Mouse (Mus musculus): Measurements from ENCODE around the gene Ear14.
"Not testable (repeated sequence)": the region's sequence is repeated elsewhere in the genome, so short reads cannot be mapped to it uniquely, and the experiment has no call there.

Ear14 gene

DNA sequence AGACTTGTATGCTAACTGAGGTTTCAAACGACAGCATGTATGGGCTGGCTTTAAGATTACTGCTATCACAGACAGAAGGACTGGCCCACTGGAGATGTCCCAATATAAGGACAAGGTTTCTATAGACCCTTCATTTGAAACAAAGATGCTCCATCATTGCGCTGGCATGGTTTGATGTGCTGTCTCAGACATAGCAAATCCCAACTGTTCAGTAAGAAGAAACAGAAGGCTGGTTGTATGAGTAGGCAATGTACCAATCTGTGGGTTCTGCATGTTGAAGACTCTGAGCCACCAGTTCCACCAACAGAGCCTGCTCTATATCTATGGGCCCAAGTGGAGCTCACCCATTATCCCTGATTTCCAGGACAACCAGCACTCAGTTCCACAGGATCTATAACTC, at the start of gene Ear14:
Gene Ear14 (plus strand): TSS at position 277 of the 400 bp plus-strand sequence.
- in situ Hi-C loops (cut with MboI; ENCODE audit: unreplicated experiment in 2 of 2), result no loop called here

DNA sequence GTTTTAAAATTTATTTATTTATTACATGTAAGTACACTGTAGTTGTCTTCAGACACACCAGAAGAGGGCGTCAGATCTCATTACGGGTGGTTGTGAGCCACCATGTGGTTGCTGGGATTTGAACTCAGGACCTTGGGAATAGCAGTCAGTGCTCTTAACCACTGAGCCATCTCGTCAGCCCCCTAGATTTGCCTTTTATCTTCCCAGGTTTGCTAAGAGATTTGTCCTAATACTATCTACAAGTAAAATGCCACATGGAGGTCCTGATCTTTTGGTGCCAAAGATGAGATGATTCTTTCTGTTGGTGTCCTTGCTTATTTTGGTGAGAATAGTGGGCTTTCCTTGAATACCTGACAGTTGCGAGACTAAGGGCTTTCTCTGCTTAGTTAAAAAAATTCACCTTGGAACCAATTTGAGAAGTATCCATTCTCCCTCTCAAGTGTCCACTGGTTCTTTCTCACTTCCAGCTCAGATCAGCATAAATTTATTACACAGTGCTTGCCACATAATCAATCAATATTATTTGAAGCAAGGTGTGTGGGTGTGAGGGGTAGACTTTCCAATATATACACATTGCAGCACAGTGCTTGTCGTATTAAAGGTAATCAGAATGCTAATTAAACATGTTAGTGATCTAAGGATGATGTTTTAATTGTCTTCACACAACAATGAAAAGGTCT, 47.0 kb upstream of the Ear14 start:
- in situ Hi-C loops (cut with MboI; ENCODE audit: unreplicated experiment in 2 of 2), result no loop called here

DNA sequence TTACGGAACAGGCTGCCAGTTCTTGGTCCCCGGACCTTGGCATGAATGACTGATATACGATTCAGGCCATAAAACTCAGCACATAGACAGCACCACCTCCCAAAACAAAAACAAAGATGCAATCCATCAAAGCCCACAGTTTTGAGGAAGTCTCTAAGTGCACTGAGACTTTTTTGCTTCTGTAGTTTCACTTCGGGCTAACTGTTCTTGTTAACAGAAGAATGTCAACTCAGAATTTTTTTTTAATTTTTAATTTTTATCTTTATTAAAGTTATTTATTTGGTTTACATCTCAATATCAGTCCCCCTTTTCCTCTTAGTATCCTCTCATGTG, 46.5 kb upstream of the Ear14 start:
- in situ Hi-C loops (cut with MboI; ENCODE audit: unreplicated experiment in 2 of 2), result no loop called here

DNA sequence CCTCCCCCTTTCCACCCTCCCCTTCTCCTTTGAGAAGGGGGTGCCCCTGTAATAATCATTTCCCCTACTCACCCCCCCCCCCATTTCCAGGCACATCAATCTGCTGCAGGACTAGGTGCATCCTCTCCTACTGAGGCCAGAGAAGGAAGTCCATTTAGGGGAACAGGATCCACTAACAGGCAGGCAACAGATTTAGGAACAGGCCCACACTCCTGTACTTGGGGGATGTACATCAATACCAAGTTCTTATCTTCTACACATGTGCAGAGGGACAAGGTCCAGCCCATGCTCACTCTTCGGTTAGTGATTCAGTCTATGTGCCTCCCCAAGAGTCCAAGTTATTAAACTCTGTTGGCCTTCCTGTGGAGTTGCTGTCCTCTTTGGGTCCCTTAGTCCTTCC, 46.1 kb upstream of the Ear14 start:
- in situ Hi-C loops (cut with MboI; ENCODE audit: unreplicated experiment in 2 of 2), result no loop called here

DNA sequence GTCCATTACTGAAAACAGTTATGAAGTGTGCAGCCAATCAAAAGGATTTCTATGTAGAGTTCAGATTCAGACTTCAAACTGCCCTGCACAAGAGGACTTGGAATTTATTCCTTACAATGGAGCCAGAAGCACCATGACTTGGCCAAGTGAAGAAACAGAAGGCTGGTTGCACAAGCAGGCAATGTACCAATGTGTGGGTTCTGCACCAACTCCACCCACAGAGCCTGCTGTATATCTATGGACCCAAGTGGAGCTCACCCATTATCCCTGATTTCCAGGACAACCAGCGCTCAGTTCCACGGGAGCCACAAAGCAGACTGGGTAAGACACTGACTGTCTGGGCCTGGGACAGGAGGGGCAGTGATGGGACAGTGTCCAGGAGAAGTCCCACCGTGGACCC, 41.2 kb upstream of the Ear14 start, which contains the start of gene Rnase2b:
Gene Rnase2b (plus strand): TSS at position 285 of the 400 bp plus-strand sequence.
- in situ Hi-C loops (cut with MboI; ENCODE audit: unreplicated experiment in 2 of 2), result not testable (repeated sequence)

DNA sequence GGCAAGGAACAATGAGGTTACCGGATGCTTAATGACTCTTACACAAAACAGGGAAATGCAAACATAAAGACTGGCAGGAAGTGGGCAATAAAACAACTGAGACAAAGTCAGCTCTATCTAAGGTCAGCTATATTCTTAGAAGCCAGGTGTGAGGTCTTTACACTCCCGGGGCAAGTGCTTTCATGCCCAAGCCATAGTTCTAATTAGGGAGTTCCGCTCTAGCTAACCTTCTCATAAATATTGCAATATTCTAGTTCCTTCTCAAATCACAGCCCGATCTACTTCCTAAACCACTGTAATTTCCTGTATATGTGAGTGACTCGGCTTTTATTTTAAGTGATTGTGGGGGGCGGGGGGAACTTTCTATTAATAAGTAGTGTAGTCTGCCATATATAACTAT, 39.9 kb upstream of the Ear14 start:
- in situ Hi-C loops (cut with MboI; ENCODE audit: unreplicated experiment in 2 of 2), result not testable (repeated sequence)

DNA sequence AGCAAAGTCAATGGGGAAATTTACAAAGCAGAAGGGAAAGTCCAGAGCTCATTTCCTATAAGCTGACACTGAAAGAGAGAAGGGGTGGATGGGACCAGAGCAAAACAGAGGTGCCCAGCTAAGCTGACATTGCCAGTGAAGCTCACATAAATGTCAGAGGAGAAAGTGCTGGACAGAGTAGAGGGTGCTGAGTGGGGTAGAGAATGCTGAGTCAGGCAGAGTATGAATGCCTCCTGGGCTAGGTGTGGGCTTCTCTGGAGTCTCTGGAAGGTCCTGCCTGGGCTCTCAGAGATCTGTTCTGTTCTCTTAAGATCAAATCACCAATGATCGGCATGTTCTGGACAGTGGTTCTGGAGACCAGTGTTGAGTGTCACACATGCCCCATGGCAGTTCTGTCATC, 37.8 kb upstream of the Ear14 start:
- in situ Hi-C loops (cut with MboI; ENCODE audit: unreplicated experiment in 2 of 2), result no loop called here

DNA sequence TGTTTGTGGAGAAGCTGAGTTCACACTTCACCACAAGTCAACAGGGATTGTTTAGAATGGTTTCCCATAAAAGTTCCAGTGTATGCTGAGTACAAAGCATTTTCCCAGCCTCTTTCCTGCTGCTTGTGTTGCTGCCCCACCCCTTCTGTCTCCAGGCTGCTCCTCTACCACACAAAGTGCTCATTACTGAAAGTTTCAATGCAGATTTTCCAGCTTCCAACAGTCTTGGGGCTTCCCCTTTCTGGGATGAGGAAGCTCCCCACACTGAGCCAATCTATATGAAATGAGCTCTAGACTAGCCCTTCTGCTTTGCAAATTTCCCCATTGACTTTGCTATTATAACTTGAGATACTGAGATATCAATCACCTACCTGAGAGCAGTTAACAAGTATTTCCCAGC, 37.1 kb upstream of the Ear14 start:
- in situ Hi-C loops (cut with MboI; ENCODE audit: unreplicated experiment in 2 of 2), result no loop called here

DNA sequence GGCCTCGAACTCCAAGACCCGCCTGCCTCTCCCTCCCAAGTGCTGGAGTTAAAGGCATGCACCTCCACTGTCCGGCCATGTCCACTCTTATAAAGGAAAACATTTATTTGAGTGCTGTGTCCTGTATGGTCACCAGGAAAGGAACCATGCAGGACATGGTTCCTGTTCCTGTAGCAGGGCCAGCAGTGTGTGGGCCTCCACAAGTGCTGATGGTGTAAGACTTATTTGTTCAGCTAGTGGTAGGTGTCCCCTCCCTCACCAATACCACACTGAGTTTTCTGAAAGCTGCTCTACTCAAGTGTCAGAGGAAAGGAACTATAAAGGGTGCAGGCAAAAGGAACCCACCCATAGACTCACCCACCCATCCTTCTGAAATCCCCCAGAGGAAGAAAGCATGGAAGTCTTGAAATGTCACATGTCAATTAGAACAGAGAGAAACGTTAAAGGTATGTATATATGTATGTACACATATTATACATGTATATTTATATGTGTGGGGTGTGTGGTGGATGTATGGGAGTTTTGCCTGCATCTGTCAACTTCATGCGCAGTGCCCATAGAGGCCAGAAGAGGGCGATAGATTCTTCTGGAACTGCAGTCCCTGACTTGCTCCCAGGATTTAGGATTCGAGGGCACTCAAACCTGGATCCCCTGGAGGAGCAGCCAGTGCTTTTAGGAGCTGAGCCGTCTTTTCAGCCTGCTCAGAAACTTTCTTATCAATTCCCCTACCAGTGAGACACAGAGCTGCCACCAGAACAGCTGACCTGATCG, 30.9 kb upstream of the Ear14 start:
- in situ Hi-C loops (cut with MboI; ENCODE audit: unreplicated experiment in 2 of 2), result loop anchor here in 1 of 2 experiments (10.0 kb wide), 1 partner anchor 67 kb away; no protein-coding TSS in a partner anchor

DNA sequence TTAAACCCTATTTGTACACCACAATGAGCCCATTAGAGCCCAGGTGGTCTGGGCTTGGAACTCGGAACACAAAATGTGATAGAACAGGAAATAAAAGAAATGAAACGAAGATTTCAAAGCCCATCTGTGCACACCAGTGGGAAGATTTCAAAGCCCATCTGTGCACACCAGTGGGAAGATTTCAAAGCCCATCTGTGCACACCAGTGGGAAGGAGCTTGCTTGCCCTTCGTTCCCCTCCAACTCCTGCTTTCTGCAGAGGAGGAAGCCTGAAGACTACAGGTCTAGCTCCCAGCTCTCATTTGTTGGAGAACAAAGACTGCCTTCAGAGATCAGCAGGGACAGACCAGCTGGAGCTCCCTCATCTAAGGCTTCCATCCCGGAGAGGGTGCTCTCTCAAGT, 30.2 kb upstream of the Ear14 start:
- in situ Hi-C loops (cut with MboI; ENCODE audit: unreplicated experiment in 2 of 2), result loop anchor here in 1 of 2 experiments (10.0 kb wide), 1 partner anchor 68 kb away; no protein-coding TSS in a partner anchor

DNA sequence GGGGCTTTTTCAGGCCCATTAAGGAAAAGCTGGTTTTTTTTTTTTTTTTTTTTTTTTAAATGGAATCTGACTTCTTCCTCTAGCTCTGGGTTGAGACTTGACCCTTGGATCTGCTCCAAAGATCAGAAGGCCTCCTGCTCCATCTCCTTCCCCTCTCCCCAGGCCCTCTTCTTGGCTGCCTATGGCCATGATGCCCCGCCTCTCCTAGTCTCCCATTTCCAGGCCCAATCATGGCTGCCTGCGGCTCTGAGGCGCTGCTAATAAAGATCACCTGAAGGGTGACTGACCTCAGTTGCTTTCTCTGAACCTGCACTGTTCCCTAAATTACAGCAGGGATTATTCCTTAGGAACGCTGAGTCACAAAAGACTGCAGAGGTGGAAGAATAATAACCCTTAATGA, 29.3 kb upstream of the Ear14 start:
- in situ Hi-C loops (cut with MboI; ENCODE audit: unreplicated experiment in 2 of 2), result loop anchor here in 1 of 2 experiments (10.0 kb wide), 1 partner anchor 69 kb away; no protein-coding TSS in a partner anchor

DNA sequence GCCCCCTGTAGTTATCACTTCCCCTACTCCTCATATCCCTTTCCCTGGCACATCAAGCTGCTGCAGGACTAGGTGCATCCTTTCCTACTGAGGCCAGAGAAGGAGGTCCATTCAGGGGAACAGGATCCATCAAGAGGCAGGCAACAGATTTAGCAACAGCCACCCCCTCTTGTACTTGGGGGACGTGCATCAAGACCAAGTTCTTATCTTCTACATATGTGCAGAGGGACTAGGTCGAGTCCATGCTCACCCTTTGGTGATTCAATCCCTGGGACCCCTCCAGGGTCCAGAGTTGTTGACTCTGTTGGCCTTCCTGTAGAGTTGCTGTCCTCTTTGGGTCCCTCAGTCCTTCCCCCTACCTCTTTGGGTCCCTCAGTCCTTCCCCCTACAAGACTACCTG, 22.1 kb upstream of the Ear14 start:
- in situ Hi-C loops (cut with MboI; ENCODE audit: unreplicated experiment in 2 of 2), result loop anchor here in 1 of 2 experiments (5.0 kb wide), 1 partner anchor 81 kb away; no protein-coding TSS in a partner anchor

DNA sequence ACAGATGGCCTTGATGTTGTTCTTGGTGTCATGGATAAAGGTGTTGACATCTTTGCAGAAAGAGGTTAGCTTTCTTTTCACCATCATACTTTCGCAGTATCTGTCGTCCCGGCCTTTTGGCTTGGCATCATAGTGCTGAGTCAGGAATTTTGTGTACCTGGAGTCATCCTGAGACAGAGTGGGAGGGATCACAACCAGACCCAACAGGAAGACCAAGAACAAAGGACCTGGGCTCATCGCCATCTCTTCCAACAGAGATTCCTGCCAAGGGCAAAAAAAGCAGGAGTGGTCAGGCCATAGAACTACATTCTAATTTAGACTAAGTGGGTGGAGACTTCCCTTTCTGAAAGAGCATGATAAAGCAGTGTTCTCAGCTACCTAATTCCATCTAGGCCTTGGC, 7.5 kb upstream of the Ear14 start:
- in situ Hi-C loops (cut with MboI; ENCODE audit: unreplicated experiment in 2 of 2), result no loop called here

DNA sequence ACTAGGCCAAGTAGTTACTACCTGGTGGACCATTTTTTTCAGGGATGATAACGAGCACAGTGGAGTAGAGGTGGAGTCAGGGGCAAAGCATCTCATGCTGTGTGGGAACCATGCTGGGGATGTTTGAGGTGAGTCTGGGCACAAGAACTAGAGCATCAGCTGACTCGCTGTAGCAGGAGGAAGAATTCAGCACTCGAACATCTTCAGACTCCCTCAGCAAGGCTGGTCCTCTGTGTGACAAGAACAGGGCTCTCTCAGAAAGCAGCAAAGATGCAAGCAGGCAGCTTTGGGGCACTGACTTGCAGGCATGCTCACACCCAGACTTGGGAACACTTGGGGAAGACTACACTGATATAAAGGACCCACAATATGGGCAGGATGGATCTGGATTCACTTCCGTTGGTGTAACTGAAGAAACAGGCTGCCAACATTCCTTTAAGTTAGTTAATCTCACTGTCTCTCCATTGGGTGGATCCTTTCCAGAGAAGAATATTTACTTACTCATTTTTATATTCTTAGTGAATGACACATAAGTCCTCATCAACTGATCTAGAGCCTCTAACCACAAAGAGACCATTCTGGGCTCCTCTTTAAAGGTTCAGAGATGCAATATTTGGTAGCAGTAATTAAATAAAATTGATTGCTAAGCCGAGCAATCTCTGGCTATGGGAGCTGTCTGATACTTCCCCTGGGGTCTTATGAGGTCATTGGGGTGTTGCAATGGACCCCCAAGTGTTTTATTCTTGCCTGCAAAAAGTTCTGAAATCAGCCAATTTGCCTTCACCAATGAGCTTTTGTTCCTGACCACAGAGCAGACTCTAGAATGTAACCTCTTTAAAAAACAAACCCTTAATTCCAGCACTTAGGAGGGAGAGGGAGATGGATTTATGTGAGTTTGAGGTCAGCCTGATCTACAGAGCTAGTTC, 3.8 kb upstream of the Ear14 start, which contains the start of gene Ang2:
Gene Ang2 (minus strand): TSS at position 51 of the 926 bp plus-strand sequence.
- in situ Hi-C loops (cut with MboI; ENCODE audit: unreplicated experiment in 2 of 2), result no loop called here

DNA sequence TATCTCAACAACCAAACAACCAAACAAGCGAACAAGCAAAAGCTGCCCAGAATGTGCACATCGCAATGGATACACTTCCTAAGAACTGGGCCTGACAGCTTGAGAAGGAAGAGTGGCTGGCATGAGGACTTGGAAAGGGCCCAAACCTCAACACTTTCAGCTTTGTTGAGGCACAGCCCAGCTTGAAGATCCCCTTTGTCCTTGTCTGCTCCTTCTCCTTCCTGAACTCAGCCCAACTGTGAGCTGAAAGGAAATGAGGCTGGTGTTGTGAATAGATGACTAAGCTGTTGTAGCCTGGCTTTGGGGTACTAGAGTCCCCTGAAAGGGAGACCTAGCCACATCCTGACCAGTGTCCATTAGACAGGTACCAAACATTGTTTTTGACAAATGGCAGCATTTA, 3.1 kb upstream of the Ear14 start:
- in situ Hi-C loops (cut with MboI; ENCODE audit: unreplicated experiment in 2 of 2), result no loop called here

DNA sequence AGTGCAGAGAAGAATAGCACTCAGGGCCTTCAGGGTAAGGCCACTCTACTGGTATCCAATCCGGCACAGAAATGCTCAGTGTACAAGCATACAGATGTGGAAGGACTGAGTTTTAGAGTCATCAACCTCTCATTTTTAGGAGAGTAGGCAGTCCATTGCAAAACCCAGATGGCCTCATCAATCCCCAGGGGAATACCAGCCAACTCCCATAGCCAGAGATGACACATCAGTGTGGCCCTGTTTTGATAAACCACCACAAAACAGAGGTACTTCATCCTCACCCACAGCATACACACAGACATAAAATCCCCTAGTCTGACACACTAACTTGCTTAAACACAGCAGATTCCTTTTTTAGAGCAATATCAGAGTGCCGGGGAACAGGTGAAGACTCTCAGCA, 2.7 kb upstream of the Ear14 start:
- in situ Hi-C loops (cut with MboI; ENCODE audit: unreplicated experiment in 2 of 2), result no loop called here

DNA sequence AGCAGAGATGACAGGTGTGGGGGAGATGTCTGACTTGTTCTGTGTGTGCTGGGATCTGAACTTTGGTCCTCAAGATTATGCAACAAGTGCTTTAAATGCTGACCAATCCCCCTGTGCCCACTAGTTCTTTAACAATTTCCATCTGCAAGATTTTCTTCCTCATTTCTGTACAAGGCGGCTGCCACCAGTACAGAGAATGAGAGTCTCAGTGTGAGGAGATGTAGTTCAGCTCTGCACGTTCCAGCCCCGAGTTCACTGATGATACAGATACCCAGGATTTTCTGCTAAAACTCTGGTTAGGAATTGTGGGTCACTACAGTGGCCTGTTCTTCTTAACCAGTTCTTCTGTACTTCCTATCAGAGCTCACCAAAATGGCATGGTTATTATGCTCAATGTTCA, 16.9 kb downstream of the Ear14 start:
- in situ Hi-C loops (cut with MboI; ENCODE audit: unreplicated experiment in 2 of 2), result not testable (repeated sequence)

DNA sequence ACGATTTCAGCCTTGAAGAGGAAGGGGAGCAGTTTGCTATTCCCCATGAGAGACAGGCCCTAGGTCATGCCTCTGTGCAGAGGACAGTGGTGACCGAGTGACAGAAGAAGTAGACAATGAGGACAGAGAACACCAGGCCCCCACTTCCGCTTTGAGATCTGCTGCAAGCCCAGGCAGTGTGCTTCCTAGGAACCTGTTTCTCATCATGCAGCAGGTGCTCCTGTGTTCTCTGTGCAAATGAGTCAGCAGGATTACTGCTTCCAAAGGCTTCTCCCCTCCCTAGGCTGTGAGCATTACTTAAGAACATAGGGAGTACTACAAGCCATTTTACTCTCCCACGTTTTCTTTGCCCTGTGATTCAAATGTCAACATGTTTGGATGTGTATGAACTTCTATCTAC, 26.5 kb downstream of the Ear14 start:
- in situ Hi-C loops (cut with MboI; ENCODE audit: unreplicated experiment in 2 of 2), result not testable (repeated sequence)

DNA sequence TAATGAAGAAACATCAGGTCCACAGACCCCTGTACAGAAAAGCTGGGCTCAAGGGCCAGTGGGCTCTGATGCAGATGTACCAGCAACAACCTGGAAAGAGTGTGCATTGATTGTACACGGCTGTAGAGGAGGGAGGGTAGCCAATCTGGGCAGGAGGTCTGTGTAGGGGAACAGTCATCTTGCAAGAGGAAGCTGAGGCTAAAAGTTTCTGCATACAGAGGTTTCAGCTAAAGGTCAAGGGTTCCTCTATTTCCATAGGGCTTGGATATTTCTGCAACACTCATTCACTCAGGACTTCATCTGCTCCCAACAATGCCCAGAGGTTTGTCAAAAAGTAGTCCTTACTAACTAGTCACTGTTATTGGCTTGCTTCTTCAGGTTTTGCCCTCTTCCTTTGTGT, 34.3 kb downstream of the Ear14 start:
- in situ Hi-C loops (cut with MboI; ENCODE audit: unreplicated experiment in 2 of 2), result not testable (repeated sequence)

DNA sequence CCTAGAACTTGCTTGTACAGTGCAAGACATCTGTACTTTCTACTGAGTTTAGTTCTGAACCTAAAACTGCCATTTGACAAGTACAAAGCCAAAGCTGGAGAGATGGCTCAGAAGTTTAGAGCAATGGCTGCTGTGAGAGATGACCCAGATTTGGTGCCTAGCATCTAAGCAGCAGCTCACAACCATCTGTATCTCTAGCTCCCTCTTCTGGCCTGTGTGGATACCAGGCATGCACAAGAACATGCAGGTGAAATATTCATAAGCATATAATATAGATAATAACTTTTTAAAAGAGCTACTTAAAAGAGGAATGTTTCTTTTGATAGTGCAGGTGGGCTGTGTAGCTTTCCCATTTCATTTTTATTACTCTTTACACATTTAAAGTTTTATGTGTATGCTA, 37.7 kb downstream of the Ear14 start:
- in situ Hi-C loops (cut with MboI; ENCODE audit: unreplicated experiment in 2 of 2), result loop anchor here (5.0 to 10.0 kb wide), 2 partner anchors 139 to 446 kb away; no protein-coding TSS in a partner anchor

DNA sequence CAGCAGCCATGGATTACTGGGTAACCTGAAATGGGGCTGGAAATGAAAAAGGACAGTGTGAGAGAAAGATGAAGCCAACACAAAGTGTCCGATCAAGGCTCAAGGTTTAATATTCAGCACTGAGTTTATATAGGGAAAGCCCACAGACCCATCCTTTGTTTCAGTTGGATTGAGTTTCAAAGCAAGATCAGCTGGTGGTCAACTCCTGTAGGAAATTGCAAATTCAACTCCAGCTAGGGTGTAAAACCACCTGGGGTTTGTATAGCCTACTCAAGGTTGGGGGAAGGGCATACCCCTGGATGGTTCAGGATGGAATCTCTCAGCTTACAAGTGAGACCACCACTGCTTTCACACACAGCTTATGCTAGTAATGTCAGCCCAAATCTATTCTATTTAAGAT, 44.5 kb downstream of the Ear14 start:
- in situ Hi-C loops (cut with MboI; ENCODE audit: unreplicated experiment in 2 of 2), result loop anchor here (10.0 kb wide), 1 partner anchor 453 kb away; no protein-coding TSS in a partner anchor

Measured in v-Abl transformed pro-B cells (cell line).